Mouse (Mus musculus): ENCODE data around the gene Mrpl14.

GRCm38 (mm10) chr17:45703187-45703586 lies 17.1 kb downstream of the Mrpl14 start:
- TF ChIP-seq CTCF (IDR thresholded peaks at IDR 0.05; ENCODE audit: borderline replicate concordance, control insufficient read depth, extremely low read depth, insufficient read depth, low read length, poor library complexity) (no peak), POLR2A (IDR thresholded peaks at IDR 0.05; ENCODE audit: control insufficient read depth, extremely low read depth, insufficient read depth, low read length, poor library complexity) (no peak)

All from thymus, adult 2 months (tissue).